Mouse (Mus musculus) kidney, adult 2 months (tissue): ENCODE results near the gene Prkce. TPM values are rescaled to one million over a fixed set of nuclear protein-coding genes. Genes with fewer than 3 reads are reported as not detected.

ENCODE experiments used
- DNase-seq: peaks from one replicate; pipeline ENCODE4 v3.0.0; 2021
- H3K27ac ChIP-seq: fragments of 200-500 bp; 2 replicates; pipeline ENCODE4 v1.5.1; 2012; ENCODE audit warnings: low read depth, low read length, control low read depth, inconsistent platforms; ENCODE audit not compliant: insufficient read depth
- H3K27me3 ChIP-seq: fragments of 200-500 bp; replicated peaks from 2 replicates; pipeline ENCODE4 v1.6.1; 2012; ENCODE audit warnings: mild to moderate bottlenecking, moderate library complexity, low read length, inconsistent platforms; ENCODE audit not compliant: control insufficient read depth, insufficient read depth
- H3K36me3 ChIP-seq: fragments of 200-500 bp; 2 replicates; pipeline ENCODE4 v1.6.1; 2012; ENCODE audit warnings: mild to moderate bottlenecking, moderate library complexity, low read length, inconsistent platforms; ENCODE audit not compliant: control insufficient read depth, insufficient read depth
- H3K4me1 ChIP-seq: fragments of 200-500 bp; 2 replicates; pipeline ENCODE4 v1.6.1; 2011; ENCODE audit warnings: low read length; ENCODE audit not compliant: control insufficient read depth, insufficient read depth
- H3K4me3 ChIP-seq: fragments of 200-500 bp; 2 replicates; pipeline ENCODE4 v1.5.1; 2011; ENCODE audit warnings: mild to moderate bottlenecking, low read depth, low read length, control low read depth; ENCODE audit not compliant: insufficient read depth
- CTCF ChIP-seq: fragments of 200-500 bp; conservative IDR thresholded peaks from 2 replicates; pipeline ENCODE4 v1.5.1; 2011; ENCODE audit warnings: low read depth, mild to moderate bottlenecking, control low read depth, low read length, moderate library complexity, mixed read lengths; ENCODE audit not compliant: insufficient read depth, insufficient read length
- POLR2A ChIP-seq: fragments of 200-500 bp; IDR thresholded peaks from one replicate; pipeline ENCODE4 v1.6.1; 2011; ENCODE audit warnings: low read depth, low read length, control low read depth
- WGBS: fragments of 180-500 bp; shearing (Covaris S2); methylation state at CpG from one replicate; pipeline ENCODE4 v1.1.7; 2018; 5-methylcytosine and 5-hydroxymethylcytosine counted together
- polyA plus RNA-seq: library from polyadenylated mRNA; depleted of rRNA; stranded (reverse); fragments of >200 nt; gene quantifications from 2 replicates; pipeline ENCODE4 v1.2.3, GENCODE M21; 2012

Gene Prkce
- polyA plus RNA-seq, 1 experiment, result 6.1 TPM

DNA sequence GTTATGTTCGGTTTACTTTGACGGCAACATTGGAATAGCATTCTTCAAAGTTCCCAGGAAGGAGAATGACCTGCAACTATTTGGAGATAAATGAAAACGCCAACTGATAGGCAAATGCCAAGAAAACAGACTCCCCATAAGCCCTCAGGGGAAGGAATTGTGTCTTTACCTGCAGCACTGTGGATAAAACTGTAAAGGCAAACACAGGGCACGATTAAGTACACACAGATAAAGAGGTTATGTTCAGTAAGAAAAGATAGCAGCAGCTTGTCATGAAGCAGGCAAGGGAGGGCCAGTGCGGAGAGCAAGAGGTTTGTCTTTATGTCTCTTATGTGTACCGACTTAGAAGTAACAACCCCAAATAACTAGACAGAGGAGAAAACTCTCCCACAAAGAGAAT is 326.9 kb downstream of the Prkce start:
- WGBS, result 80% methylated on average over 6 of the region's 6 CpGs
- Histone ChIP-seq H3K27me3 (no peaks in the 10 kb centered on the region), H3K36me3 (no peaks in the 10 kb centered on the region), H3K4me1 (peaks cover 4% of the 10 kb centered on the region; the same call in 1 of the 2 replicates), H3K27ac (no peak overlapping the region), H3K4me3 (no peak overlapping the region)
- TF ChIP-seq POLR2A (no peak), CTCF (no peak)
- DNase-seq, result no peak

DNA sequence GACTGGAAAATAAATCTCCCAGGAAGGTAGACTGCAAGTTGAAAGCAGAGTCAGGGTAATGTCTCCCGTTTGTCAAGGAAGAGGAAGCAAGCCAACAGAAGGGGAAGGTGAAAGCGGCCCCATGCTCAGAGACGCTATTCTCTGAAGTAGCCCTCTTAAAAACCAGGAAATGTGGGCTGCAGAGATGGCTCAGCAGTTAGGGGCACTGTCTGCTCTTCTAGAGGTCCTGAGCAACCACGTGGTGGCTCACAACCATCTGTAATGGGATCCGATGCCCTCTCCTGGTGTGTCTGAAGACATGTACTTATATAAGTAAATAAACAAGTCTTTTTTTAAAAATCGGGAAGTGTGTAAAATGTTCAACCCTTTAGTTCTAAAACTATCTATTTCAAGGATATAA is 327.3 kb downstream of the Prkce start:
- no peaks in the 10 kb centered on the region for H3K36me3 ChIP-seq
- H3K27me3 ChIP-seq, result no peaks in the 10 kb centered on the region
- 56% methylated on average over 6 of the region's 6 CpGs for WGBS
- H3K4me1 ChIP-seq, result peaks cover 4% of the 10 kb centered on the region; the same call in 1 of the 2 replicates
- H3K27ac ChIP-seq, result no peak overlapping the region
- TF ChIP-seq POLR2A, result no peak
- no peak for TF ChIP-seq CTCF
- DNase-seq, result no peak
- no peak overlapping the region for H3K4me3 ChIP-seq

DNA sequence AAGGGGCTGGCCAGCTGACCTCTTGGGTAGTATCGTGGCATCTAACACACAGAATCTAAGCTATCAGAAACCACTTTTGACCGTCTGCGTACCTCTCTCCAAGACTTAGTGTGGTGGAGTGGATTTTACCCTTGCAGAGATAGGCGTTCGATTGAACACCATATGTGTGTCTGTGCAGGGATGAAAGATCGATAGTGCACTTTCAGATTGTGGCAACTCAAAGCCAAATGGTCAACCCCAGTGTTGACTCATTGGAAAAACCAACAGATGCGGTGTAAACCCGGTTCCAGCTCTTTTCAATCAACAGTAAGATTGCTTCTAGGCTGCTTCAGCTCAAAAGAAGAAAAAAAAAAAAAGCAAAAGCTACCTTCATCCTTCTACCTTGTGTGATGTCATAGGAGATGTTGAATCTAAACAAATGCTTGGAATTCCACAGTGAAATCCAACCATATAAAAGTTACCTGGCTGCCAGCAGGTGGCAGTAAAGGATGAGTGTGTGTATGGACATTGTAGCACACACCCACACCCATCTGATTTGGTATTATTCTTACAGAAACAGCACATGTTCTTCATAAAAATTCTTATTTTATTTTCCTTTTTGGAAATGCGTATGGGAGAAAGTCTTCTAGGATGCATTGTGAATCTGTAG is 328.7 kb downstream of the Prkce start:
- Histone ChIP-seq H3K4me1 (peaks cover 10% of the 10 kb centered on the region; the same call in 1 of the 2 replicates), H3K36me3 (no peaks in the 10 kb centered on the region), H3K27ac (no peak overlapping the region), H3K27me3 (no peaks in the 10 kb centered on the region), H3K4me3 (no peak overlapping the region)
- peak; percentile 68 for DNase-seq
- peak; percentile 40 for TF ChIP-seq CTCF
- no peak for TF ChIP-seq POLR2A
- WGBS, result 83% methylated on average over 9 of the region's 9 CpGs

DNA sequence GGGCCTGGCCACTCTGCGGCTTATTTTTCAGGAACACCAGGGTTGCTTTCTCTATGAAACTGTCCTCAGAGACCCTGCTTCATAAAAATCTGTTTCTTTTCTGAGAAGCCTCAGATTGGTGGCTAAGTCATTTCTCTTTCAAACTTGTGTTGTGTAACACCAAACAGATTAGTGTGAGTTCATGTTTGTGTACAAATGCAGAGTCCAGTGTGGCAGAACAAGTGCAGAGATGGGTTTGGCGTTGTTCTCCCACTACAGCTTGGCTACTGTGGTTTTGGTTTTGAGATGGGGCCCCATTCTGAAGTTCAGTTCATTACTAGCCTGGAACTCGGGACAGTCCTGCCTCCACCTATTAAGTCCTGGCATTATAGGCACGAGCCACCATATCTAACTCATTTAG is 329.7 kb downstream of the Prkce start:
- H3K4me1 ChIP-seq, result peaks cover 10% of the 10 kb centered on the region; the same call in 1 of the 2 replicates
- DNase-seq, result no peak
- H3K27ac ChIP-seq, result no peak overlapping the region
- TF ChIP-seq CTCF (no peak), POLR2A (no peak)
- H3K36me3 ChIP-seq, result no peaks in the 10 kb centered on the region
- no peaks in the 10 kb centered on the region for H3K27me3 ChIP-seq
- no peak overlapping the region for H3K4me3 ChIP-seq
- WGBS, result 96% methylated on average over 4 of the region's 4 CpGs

DNA sequence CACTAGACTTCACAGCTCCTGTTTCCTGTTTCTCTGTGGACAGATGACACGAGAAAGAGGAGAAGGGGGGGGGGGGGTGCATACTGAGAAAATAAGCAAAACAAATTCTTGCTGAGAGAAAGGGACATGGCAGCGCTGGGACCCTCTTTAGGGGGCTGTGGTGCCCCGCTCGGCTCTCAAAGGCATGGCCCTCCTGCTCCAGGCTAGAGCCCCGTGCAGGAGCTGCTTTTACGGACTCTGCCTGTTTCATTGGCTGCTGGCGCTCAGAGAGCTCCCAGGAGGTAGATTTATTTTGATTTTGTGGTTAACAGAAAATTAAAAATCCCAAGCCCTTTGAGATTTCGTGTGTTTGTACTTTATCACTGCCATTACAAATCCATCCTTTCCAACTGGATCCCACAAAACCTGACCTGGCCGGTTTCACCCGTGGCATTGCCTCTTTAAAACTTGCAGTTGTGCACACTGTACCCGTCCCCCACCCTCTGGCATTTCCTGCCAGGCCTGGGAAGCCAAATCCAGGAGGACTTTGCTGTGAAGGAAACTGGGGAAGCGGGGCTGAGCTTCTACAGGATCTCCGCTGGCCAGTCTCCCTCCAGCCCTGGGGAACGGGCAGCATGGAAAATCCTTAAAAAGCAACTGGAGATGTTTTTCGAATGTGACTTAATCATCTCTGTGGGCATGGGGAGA is 331.9 kb downstream of the Prkce start:
- peak overlapping the region; percentile 85 for H3K27ac ChIP-seq

DNA sequence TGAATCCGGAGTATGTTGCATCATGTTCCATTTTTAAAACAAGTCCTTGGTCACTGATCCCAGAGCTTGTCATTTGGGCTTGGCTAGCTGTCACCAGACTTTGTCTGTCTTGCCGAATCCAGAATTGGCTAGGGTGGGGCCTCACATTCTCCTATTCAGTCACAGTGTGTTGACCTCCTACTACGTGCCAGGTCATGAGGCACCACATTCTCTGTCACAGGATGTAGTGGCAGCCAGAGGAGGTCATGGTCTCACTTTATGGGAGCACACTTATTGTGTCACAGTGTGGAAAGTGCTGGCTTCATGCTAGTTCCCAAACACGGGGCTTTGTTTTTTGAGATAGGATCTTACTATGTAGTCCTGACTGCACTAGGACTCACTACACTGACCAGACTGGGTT is 333.8 kb downstream of the Prkce start:
- no peak overlapping the region for H3K27ac ChIP-seq
- no peaks in the 10 kb centered on the region for H3K27me3 ChIP-seq
- no peaks in the 10 kb centered on the region for H3K36me3 ChIP-seq
- H3K4me1 ChIP-seq, result peaks cover 13% of the 10 kb centered on the region; the same call in 1 of the 2 replicates
- no peak for TF ChIP-seq POLR2A
- TF ChIP-seq CTCF, result no peak
- 75% methylated on average over 4 of the region's 4 CpGs for WGBS
- no peak overlapping the region for H3K4me3 ChIP-seq
- no peak for DNase-seq

More for the DNA sequence above, 331.9 kb downstream of the Prkce start:
- no peak for TF ChIP-seq POLR2A
- TF ChIP-seq CTCF, result no peak
- Histone ChIP-seq H3K27me3 (no peaks in the 10 kb centered on the region), H3K4me3 (no peak overlapping the region), H3K36me3 (no peaks in the 10 kb centered on the region), H3K4me1 (peaks cover 10% of the 10 kb centered on the region; the same call in 1 of the 2 replicates)
- WGBS, result 41% methylated on average over 15 of the region's 15 CpGs
- peak; percentile 84 for DNase-seq

DNA sequence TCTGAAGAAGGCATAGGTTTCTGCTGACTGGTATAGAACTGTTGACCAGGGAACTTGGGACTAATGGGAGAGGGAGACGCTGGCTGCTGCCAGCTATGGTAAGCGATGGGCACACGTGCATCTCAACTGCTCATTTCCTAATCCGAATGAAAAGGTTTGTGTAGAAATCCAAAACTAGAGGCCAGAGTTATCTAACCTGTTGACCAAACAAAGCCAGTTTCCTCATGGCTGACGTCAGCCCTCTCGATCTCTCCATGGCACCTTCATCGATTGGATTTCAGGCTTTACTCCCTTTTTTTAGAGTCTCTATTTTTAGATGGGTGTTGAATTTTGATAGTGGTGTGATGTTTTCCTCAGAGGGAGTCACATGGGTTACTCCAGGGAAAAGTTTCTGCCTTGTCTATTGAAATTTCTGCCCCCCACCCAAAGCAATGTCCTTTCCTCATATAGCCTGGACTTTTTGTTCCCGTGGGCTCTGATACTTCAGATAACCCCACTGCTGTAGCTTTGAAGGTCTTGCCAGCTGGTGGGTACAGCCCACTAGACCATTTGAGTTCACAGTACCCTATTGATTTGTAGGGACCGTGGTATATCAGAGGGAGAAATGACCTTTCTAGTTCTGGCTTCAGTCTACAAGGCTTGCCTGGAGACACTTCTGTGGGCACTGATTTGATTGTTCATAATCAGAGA is 335.8 kb downstream of the Prkce start:
- Histone ChIP-seq H3K27ac (no peak overlapping the region), H3K4me1 (peaks cover 13% of the 10 kb centered on the region; the same call in 1 of the 2 replicates), H3K36me3 (no peaks in the 10 kb centered on the region), H3K27me3 (no peaks in the 10 kb centered on the region), H3K4me3 (no peak overlapping the region)
- whole genome bisulfite sequencing, result 91% methylated on average over 9 of the region's 9 CpGs
- no peak for TF ChIP-seq POLR2A
- TF ChIP-seq CTCF, result no peak
- DNase-seq, result no peak
